Mouse (Mus musculus) central nervous system, embryonic 11.5 days (tissue): ENCODE data around the gene Slc22a6. TPM values are rescaled to one million over a fixed set of nuclear protein-coding genes. Genes with fewer than 3 reads are reported as not detected.

Experiments
- polyA plus RNA-seq: library from polyadenylated mRNA; depleted of rRNA; stranded (reverse); fragments of >200 nt; gene quantifications from 2 replicates; pipeline ENCODE4 v1.2.3, GENCODE M21; 2012; rRNA removed

Slc22a6 gene
- 1.0 and 1.2 TPM in 2 replicates for polyA plus RNA-seq

GRCm38 (mm10) chr19:8617904-8618303 is at the start of gene Slc22a6:
Gene Slc22a6 (plus strand): TSS chr19:8618039.

GRCm38 (mm10) chr19:8590954-8591353 is 26.9 kb upstream of the Slc22a6 start, which contains the start of gene Slc22a8:
Gene Slc22a8 (plus strand): TSS chr19:8591254.

GRCm38 (mm10) chr19:8663360-8663839 is 45.6 kb downstream of the Slc22a6 start, which contains the start of gene Chrm1:
Gene Chrm1 (plus strand): TSS chr19:8663789.

Other genes starting within 250 kb of the Slc22a6 start
- not detected in 2 replicates for gene Slc22a30, start 212.9 kb upstream of the Slc22a6 start, polyA plus RNA-seq
- 0.26 and 0.50 TPM in 2 replicates for gene Slc22a8, start 26.8 kb upstream of the Slc22a6 start, polyA plus RNA-seq
- gene Chrm1, start 45.8 kb downstream of the Slc22a6 start, polyA plus RNA-seq: 0.18 and 0.32 TPM in 2 replicates
- 95.3 and 154 TPM in 2 replicates for gene Slc3a2, start 105.3 kb downstream of the Slc22a6 start, polyA plus RNA-seq
- gene Wdr74, start 117.8 kb downstream of the Slc22a6 start, polyA plus RNA-seq: 61.7 and 67.5 TPM in 2 replicates
- gene 1700092M07Rik, start 122.7 kb downstream of the Slc22a6 start, polyA plus RNA-seq: 3.5 and 4.2 TPM in 2 replicates
- 68.9 and 120 TPM in 2 replicates for gene Stx5a, start 123.4 kb downstream of the Slc22a6 start, polyA plus RNA-seq
- gene Nxf1, start 139.0 kb downstream of the Slc22a6 start, polyA plus RNA-seq: 229 and 239 TPM in 2 replicates
- 154 and 167 TPM in 2 replicates for gene Tmem223, start 153.0 kb downstream of the Slc22a6 start, polyA plus RNA-seq
- 20.2 and 35.2 TPM in 2 replicates for gene Tmem179b, start 156.4 kb downstream of the Slc22a6 start, polyA plus RNA-seq
- 26.9 and 28.7 TPM in 2 replicates for gene Taf6l, start 168.4 kb downstream of the Slc22a6 start, polyA plus RNA-seq
- gene Polr2g, start 180.5 kb downstream of the Slc22a6 start, polyA plus RNA-seq: 133 and 156 TPM in 2 replicates
- gene Zbtb3, start 184.5 kb downstream of the Slc22a6 start, polyA plus RNA-seq: 2.9 and 4.6 TPM in 2 replicates
- 54.1 and 73.8 TPM in 2 replicates for gene Ttc9c, start 201.3 kb downstream of the Slc22a6 start, polyA plus RNA-seq
- 83.3 and 183 TPM in 2 replicates for gene Hnrnpul2, start 202.0 kb downstream of the Slc22a6 start, polyA plus RNA-seq
- gene AC129217.1, start 211.7 kb downstream of the Slc22a6 start, polyA plus RNA-seq: 2.4 TPM in 1 of 2 replicates, not detected in the other
- 49.4 and 62.6 TPM in 2 replicates for gene Bscl2, start 219.4 kb downstream of the Slc22a6 start, polyA plus RNA-seq
- 52.5 and 74.8 TPM in 2 replicates for gene Gng3, start 221.2 kb downstream of the Slc22a6 start, polyA plus RNA-seq
- gene Lrrn4cl, start 232.7 kb downstream of the Slc22a6 start, polyA plus RNA-seq: 0.79 and 0.83 TPM in 2 replicates